Mouse (Mus musculus): ENCODE measurements around the gene Tpd52l1. TPM values are rescaled to one million over a fixed set of nuclear protein-coding genes. Genes with fewer than 3 reads are reported as not detected.

Gene Tpd52l1
- polyA plus RNA-seq, 1 experiment from 2014 or later = 62.1 TPM

- no peak for ATAC-seq
- WGBS = 86% methylated on average over 5 of the region's 5 CpGs
Observed at GRCm38 (mm10) chr10:31318491-31318890, 127.3 kb downstream of the Tpd52l1 start.

GRCm38 (mm10) chr10:31312865-31313848 is 132.6 kb downstream of the Tpd52l1 start, which contains the start of gene Hddc2:
TSS of gene Hddc2 (plus strand) at chr10:31313383.
- ATAC-seq = peak; percentile 97
- Histone ChIP-seq H3K4me1 (ENCODE audit: control insufficient read depth, insufficient read depth, low read length) (peaks cover 13% of the 10 kb centered on the region), H3K9me3 (replicated peaks; ENCODE audit: control insufficient read depth, low read length, poor library complexity, severe bottlenecking) (no peaks in the 10 kb centered on the region), H3K9ac (ENCODE audit: low read depth, low read length) (peak within 1 kb of the TSS; percentile 82), H3K27ac (ENCODE audit: low read length) (peak within 1 kb of the TSS; percentile 83), H3K36me3 (ENCODE audit: control insufficient read depth, insufficient read depth, low read length) (no peaks in the 10 kb centered on the region), H3K27me3 (ENCODE audit: control insufficient read depth, insufficient read depth, low read depth, low read length) (no peaks in the 10 kb centered on the region), H3K4me3 (ENCODE audit: low read depth, low read length) (peak within 1 kb of the TSS; percentile 57), H3K4me2 (ENCODE audit: low read length) (peak within 1 kb of the TSS; percentile 68)
- WGBS = 4% methylated on average over 39 of the region's 44 CpGs

More at GRCm38 (mm10) chr10:31318491-31318890, 127.3 kb downstream of the Tpd52l1 start:
- no peak overlapping the region for H3K9ac ChIP-seq (ENCODE audit: low read depth, low read length)
- no peaks in the 10 kb centered on the region for H3K27me3 ChIP-seq (ENCODE audit: control insufficient read depth, insufficient read depth, low read depth, low read length)
- H3K4me3 ChIP-seq (ENCODE audit: low read depth, low read length) = no peak overlapping the region
- no peaks in the 10 kb centered on the region for H3K9me3 ChIP-seq (replicated peaks; ENCODE audit: control insufficient read depth, low read length, poor library complexity, severe bottlenecking)
- peaks cover 7% of the 10 kb centered on the region; the same call in 1 of the 2 replicates for H3K36me3 ChIP-seq (ENCODE audit: control insufficient read depth, insufficient read depth, low read length)
- peaks cover 13% of the 10 kb centered on the region for H3K4me1 ChIP-seq (ENCODE audit: control insufficient read depth, insufficient read depth, low read length)
- no peak overlapping the region for H3K4me2 ChIP-seq (ENCODE audit: low read length)
- H3K27ac ChIP-seq (ENCODE audit: low read length) = no peak overlapping the region

- Histone ChIP-seq H3K27ac (ENCODE audit: low read length) (no peak overlapping the region), H3K27me3 (ENCODE audit: control insufficient read depth, insufficient read depth, low read depth, low read length) (no peaks in the 10 kb centered on the region), H3K4me3 (ENCODE audit: low read depth, low read length) (no peak overlapping the region), H3K36me3 (ENCODE audit: control insufficient read depth, insufficient read depth, low read length) (no peaks in the 10 kb centered on the region), H3K4me2 (ENCODE audit: low read length) (no peak overlapping the region), H3K9me3 (replicated peaks; ENCODE audit: control insufficient read depth, low read length, poor library complexity, severe bottlenecking) (no peaks in the 10 kb centered on the region), H3K9ac (ENCODE audit: low read depth, low read length) (no peak overlapping the region), H3K4me1 (ENCODE audit: control insufficient read depth, insufficient read depth, low read length) (no peaks in the 10 kb centered on the region)
- 29% methylated on average over 1 of the region's 1 CpGs for WGBS
- ATAC-seq = no peak
Observed at GRCm38 (mm10) chr10:31307024-31307598, 138.6 kb downstream of the Tpd52l1 start.

- H3K27ac ChIP-seq (ENCODE audit: low read length) = no peak overlapping the region
- no peaks in the 10 kb centered on the region for H3K36me3 ChIP-seq (ENCODE audit: control insufficient read depth, insufficient read depth, low read length)
- 96% methylated on average over 2 of the region's 2 CpGs for WGBS
- H3K4me2 ChIP-seq (ENCODE audit: low read length) = no peak overlapping the region
- no peaks in the 10 kb centered on the region for H3K27me3 ChIP-seq (ENCODE audit: control insufficient read depth, insufficient read depth, low read depth, low read length)
- no peak for ATAC-seq
- no peak overlapping the region for H3K4me3 ChIP-seq (ENCODE audit: low read depth, low read length)
- no peaks in the 10 kb centered on the region for H3K9me3 ChIP-seq (replicated peaks; ENCODE audit: control insufficient read depth, low read length, poor library complexity, severe bottlenecking)
- no peak overlapping the region for H3K9ac ChIP-seq (ENCODE audit: low read depth, low read length)
- H3K4me1 ChIP-seq (ENCODE audit: control insufficient read depth, insufficient read depth, low read length) = no peaks in the 10 kb centered on the region
Observed at GRCm38 (mm10) chr10:31303446-31303845, 142.3 kb downstream of the Tpd52l1 start.

- Histone ChIP-seq H3K4me3 (ENCODE audit: low read depth, low read length) (no peak overlapping the region), H3K36me3 (ENCODE audit: control insufficient read depth, insufficient read depth, low read length) (no peaks in the 10 kb centered on the region), H3K27ac (ENCODE audit: low read length) (no peak overlapping the region), H3K4me2 (ENCODE audit: low read length) (no peak overlapping the region), H3K9me3 (replicated peaks; ENCODE audit: control insufficient read depth, low read length, poor library complexity, severe bottlenecking) (no peaks in the 10 kb centered on the region), H3K27me3 (ENCODE audit: control insufficient read depth, insufficient read depth, low read depth, low read length) (no peaks in the 10 kb centered on the region), H3K9ac (ENCODE audit: low read depth, low read length) (no peak overlapping the region), H3K4me1 (ENCODE audit: control insufficient read depth, insufficient read depth, low read length) (no peaks in the 10 kb centered on the region)
- ATAC-seq = no peak
- 71% methylated on average over 1 of the region's 1 CpGs for WGBS
Observed at GRCm38 (mm10) chr10:31300292-31300691, 145.5 kb downstream of the Tpd52l1 start.

- peak; percentile 70 for ATAC-seq
- Histone ChIP-seq H3K4me1 (ENCODE audit: control insufficient read depth, insufficient read depth, low read length) (no peaks in the 10 kb centered on the region), H3K27me3 (ENCODE audit: control insufficient read depth, insufficient read depth, low read depth, low read length) (no peaks in the 10 kb centered on the region), H3K9ac (ENCODE audit: low read depth, low read length) (no peak overlapping the region), H3K27ac (ENCODE audit: low read length) (no peak overlapping the region), H3K36me3 (ENCODE audit: control insufficient read depth, insufficient read depth, low read length) (no peaks in the 10 kb centered on the region), H3K4me3 (ENCODE audit: low read depth, low read length) (no peak overlapping the region), H3K4me2 (ENCODE audit: low read length) (no peak overlapping the region), H3K9me3 (replicated peaks; ENCODE audit: control insufficient read depth, low read length, poor library complexity, severe bottlenecking) (no peaks in the 10 kb centered on the region)
- WGBS = 40% methylated on average over 6 of the region's 6 CpGs
Observed at GRCm38 (mm10) chr10:31298921-31299574, 146.7 kb downstream of the Tpd52l1 start.

- no peak overlapping the region for H3K9ac ChIP-seq (ENCODE audit: low read depth, low read length)
- no peak overlapping the region for H3K4me2 ChIP-seq (ENCODE audit: low read length)
- H3K27me3 ChIP-seq (ENCODE audit: control insufficient read depth, insufficient read depth, low read depth, low read length) = no peaks in the 10 kb centered on the region
- ATAC-seq = no peak
- H3K4me3 ChIP-seq (ENCODE audit: low read depth, low read length) = no peak overlapping the region
- 61% methylated on average over 2 of the region's 2 CpGs for WGBS
- H3K9me3 ChIP-seq (replicated peaks; ENCODE audit: control insufficient read depth, low read length, poor library complexity, severe bottlenecking) = no peaks in the 10 kb centered on the region
- H3K27ac ChIP-seq (ENCODE audit: low read length) = no peak overlapping the region
- no peaks in the 10 kb centered on the region for H3K4me1 ChIP-seq (ENCODE audit: control insufficient read depth, insufficient read depth, low read length)
- H3K36me3 ChIP-seq (ENCODE audit: control insufficient read depth, insufficient read depth, low read length) = no peaks in the 10 kb centered on the region
Observed at GRCm38 (mm10) chr10:31298263-31298662, 147.5 kb downstream of the Tpd52l1 start.

GRCm38 (mm10) chr10:31297106-31297505 is 148.7 kb downstream of the Tpd52l1 start:
- no peak overlapping the region for H3K9ac ChIP-seq (ENCODE audit: low read depth, low read length)
- no peak overlapping the region for H3K4me3 ChIP-seq (ENCODE audit: low read depth, low read length)
- 58% methylated on average over 4 of the region's 4 CpGs for WGBS
- no peak for ATAC-seq
- H3K4me2 ChIP-seq (ENCODE audit: low read length) = no peak overlapping the region
- H3K27me3 ChIP-seq (ENCODE audit: control insufficient read depth, insufficient read depth, low read depth, low read length) = no peaks in the 10 kb centered on the region
- H3K4me1 ChIP-seq (ENCODE audit: control insufficient read depth, insufficient read depth, low read length) = no peaks in the 10 kb centered on the region
- no peak overlapping the region for H3K27ac ChIP-seq (ENCODE audit: low read length)
- H3K36me3 ChIP-seq (ENCODE audit: control insufficient read depth, insufficient read depth, low read length) = no peaks in the 10 kb centered on the region
- H3K9me3 ChIP-seq (replicated peaks; ENCODE audit: control insufficient read depth, low read length, poor library complexity, severe bottlenecking) = no peaks in the 10 kb centered on the region

Data from midbrain, embryonic 16.5 days (tissue).